Mouse (Mus musculus): ENCODE data around the gene Slco3a1. TPM values are rescaled to one million over a fixed set of nuclear protein-coding genes. Genes with fewer than 3 reads are reported as not detected.

The Slco3a1 gene
- polyA plus RNA-seq, 1 experiment: 1.2 TPM

DNA sequence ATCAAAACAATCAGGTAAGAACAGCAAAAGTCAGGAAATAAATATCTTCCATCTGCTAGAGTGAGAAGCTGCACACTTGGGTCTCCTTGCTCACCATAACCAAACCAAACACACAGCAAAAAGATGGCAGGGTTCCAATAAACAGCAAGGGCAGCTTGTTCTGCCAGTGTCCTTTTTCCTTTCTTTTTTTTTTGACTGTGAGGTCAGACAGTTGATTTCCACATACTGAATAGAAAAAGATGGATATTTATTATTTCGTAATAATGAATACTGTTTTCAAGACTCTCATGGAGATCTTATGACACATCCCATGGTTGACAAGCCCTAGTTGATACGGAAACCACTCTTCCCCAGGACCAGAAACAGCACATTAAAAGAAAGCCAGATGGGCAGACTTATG is 274.2 kb downstream of the Slco3a1 start:
- Histone ChIP-seq H3K27me3 (ENCODE audit: control insufficient read depth, insufficient read depth, low read length, poor library complexity, severe bottlenecking) (no peaks in the 10 kb centered on the region), H3K36me3 (ENCODE audit: control insufficient read depth, insufficient read depth, low read length, poor library complexity, severe bottlenecking) (no peaks in the 10 kb centered on the region), H3K9ac (ENCODE audit: low read depth, poor library complexity, severe bottlenecking) (no peak overlapping the region), H3K4me1 (ENCODE audit: control insufficient read depth, insufficient read depth, low read length) (no peaks in the 10 kb centered on the region), H3K27ac (ENCODE audit: insufficient read depth, low read length) (no peak overlapping the region), H3K9me3 (replicated peaks; ENCODE audit: control insufficient read depth, insufficient read depth, low read length, poor library complexity, severe bottlenecking) (no peaks in the 10 kb centered on the region; the same call in 1 of the 2 replicates), H3K4me3 (ENCODE audit: low read depth, low read length) (no peak overlapping the region)
- TF ChIP-seq EP300 (IDR thresholded peaks at IDR 0.05; ENCODE audit: insufficient read depth, low read depth, low read length) (no peak), CTCF (IDR thresholded peaks at IDR 0.05; ENCODE audit: low read depth, low read length) (no peak), POLR2A (IDR thresholded peaks at IDR 0.05; ENCODE audit: insufficient read depth, low read length) (no peak)

GRCm38 (mm10) chr7:74279356-74279755 is 275.2 kb downstream of the Slco3a1 start:
- H3K27ac ChIP-seq (ENCODE audit: insufficient read depth, low read length): no peak overlapping the region
- H3K36me3 ChIP-seq (ENCODE audit: control insufficient read depth, insufficient read depth, low read length, poor library complexity, severe bottlenecking): no peaks in the 10 kb centered on the region
- H3K9me3 ChIP-seq (replicated peaks; ENCODE audit: control insufficient read depth, insufficient read depth, low read length, poor library complexity, severe bottlenecking): no peaks in the 10 kb centered on the region; the same call in 1 of the 2 replicates
- H3K9ac ChIP-seq (ENCODE audit: low read depth, poor library complexity, severe bottlenecking): no peak overlapping the region
- no peak overlapping the region for H3K4me3 ChIP-seq (ENCODE audit: low read depth, low read length)
- no peak for TF ChIP-seq EP300 (IDR thresholded peaks at IDR 0.05; ENCODE audit: insufficient read depth, low read depth, low read length)
- TF ChIP-seq CTCF (IDR thresholded peaks at IDR 0.05; ENCODE audit: low read depth, low read length): no peak
- TF ChIP-seq POLR2A (IDR thresholded peaks at IDR 0.05; ENCODE audit: insufficient read depth, low read length): no peak
- H3K27me3 ChIP-seq (ENCODE audit: control insufficient read depth, insufficient read depth, low read length, poor library complexity, severe bottlenecking): no peaks in the 10 kb centered on the region
- no peaks in the 10 kb centered on the region for H3K4me1 ChIP-seq (ENCODE audit: control insufficient read depth, insufficient read depth, low read length)

DNA sequence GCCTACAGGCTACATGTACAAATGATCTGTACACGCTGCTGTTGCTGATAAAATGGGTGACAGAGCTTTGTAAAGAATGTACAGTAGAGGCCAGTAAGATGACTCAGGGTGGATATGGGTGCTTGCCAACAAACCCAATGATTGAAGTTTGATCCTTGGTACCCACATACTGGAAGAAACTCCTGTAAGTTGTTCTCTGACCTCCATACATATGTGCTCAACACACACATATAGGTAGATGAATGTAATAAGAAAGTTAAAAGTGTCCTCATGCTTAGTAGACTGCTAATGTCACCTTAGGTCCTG is 284.5 kb downstream of the Slco3a1 start:
- Histone ChIP-seq H3K9me3 (replicated peaks; ENCODE audit: control insufficient read depth, insufficient read depth, low read length, poor library complexity, severe bottlenecking) (no peaks in the 10 kb centered on the region; the same call in 1 of the 2 replicates), H3K9ac (ENCODE audit: low read depth, poor library complexity, severe bottlenecking) (no peak overlapping the region), H3K4me3 (ENCODE audit: low read depth, low read length) (no peak overlapping the region), H3K4me1 (ENCODE audit: control insufficient read depth, insufficient read depth, low read length) (no peaks in the 10 kb centered on the region), H3K27me3 (ENCODE audit: control insufficient read depth, insufficient read depth, low read length, poor library complexity, severe bottlenecking) (no peaks in the 10 kb centered on the region), H3K27ac (ENCODE audit: insufficient read depth, low read length) (no peak overlapping the region), H3K36me3 (ENCODE audit: control insufficient read depth, insufficient read depth, low read length, poor library complexity, severe bottlenecking) (no peaks in the 10 kb centered on the region)
- no peak for TF ChIP-seq CTCF (IDR thresholded peaks at IDR 0.05; ENCODE audit: low read depth, low read length)
- no peak for TF ChIP-seq EP300 (IDR thresholded peaks at IDR 0.05; ENCODE audit: insufficient read depth, low read depth, low read length)
- no peak for TF ChIP-seq POLR2A (IDR thresholded peaks at IDR 0.05; ENCODE audit: insufficient read depth, low read length)

DNA sequence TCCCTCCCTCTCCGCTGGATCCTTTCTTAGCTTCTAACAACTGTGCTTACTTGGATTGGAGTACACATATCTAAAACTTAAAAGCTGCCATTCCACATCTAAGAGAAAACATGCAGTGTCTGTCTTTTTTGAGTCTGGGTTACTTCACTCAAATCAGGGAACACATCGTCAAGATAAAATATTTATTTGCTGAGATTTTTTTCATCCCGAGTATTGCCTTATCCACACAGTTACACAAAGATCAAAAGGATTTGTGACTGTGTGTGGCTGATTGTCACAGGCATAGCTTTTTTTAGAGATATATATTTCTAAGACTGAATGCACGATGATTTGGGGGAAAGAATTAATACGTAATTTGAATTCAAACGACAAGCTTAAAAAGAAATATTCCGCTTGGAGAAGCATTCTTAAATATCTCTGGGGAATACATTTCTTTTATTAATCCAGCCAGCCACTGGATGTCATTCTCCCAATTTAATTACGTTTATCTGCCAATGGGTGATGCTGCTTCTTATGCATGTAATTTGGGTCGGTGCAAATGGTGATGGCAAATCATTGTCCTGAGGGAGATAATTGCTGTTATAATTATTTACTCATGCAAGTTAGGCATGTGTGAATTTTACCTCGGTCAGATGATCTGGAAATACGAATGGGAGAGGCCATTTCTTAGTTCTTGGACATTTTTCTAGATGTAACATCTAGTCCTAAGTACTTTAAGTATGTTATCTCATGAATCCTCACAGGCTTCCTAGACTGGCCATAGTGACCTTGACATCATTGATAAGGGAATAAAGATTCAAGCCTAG is 285.1 kb downstream of the Slco3a1 start:
- H3K9me3 ChIP-seq (replicated peaks; ENCODE audit: control insufficient read depth, insufficient read depth, low read length, poor library complexity, severe bottlenecking): no peaks in the 10 kb centered on the region; the same call in 1 of the 2 replicates
- no peak overlapping the region for H3K4me3 ChIP-seq (ENCODE audit: low read depth, low read length)
- no peaks in the 10 kb centered on the region for H3K4me1 ChIP-seq (ENCODE audit: control insufficient read depth, insufficient read depth, low read length)
- TF ChIP-seq EP300 (IDR thresholded peaks at IDR 0.05; ENCODE audit: insufficient read depth, low read depth, low read length): no peak
- TF ChIP-seq CTCF (IDR thresholded peaks at IDR 0.05; ENCODE audit: low read depth, low read length): no peak
- TF ChIP-seq POLR2A (IDR thresholded peaks at IDR 0.05; ENCODE audit: insufficient read depth, low read length): no peak
- H3K9ac ChIP-seq (ENCODE audit: low read depth, poor library complexity, severe bottlenecking): no peak overlapping the region
- no peaks in the 10 kb centered on the region for H3K27me3 ChIP-seq (ENCODE audit: control insufficient read depth, insufficient read depth, low read length, poor library complexity, severe bottlenecking)
- no peaks in the 10 kb centered on the region for H3K36me3 ChIP-seq (ENCODE audit: control insufficient read depth, insufficient read depth, low read length, poor library complexity, severe bottlenecking)
- no peak overlapping the region for H3K27ac ChIP-seq (ENCODE audit: insufficient read depth, low read length)

- Histone ChIP-seq H3K9ac (ENCODE audit: low read depth, poor library complexity, severe bottlenecking) (no peak overlapping the region), H3K9me3 (replicated peaks; ENCODE audit: control insufficient read depth, insufficient read depth, low read length, poor library complexity, severe bottlenecking) (no peaks in the 10 kb centered on the region; the same call in 1 of the 2 replicates), H3K27me3 (ENCODE audit: control insufficient read depth, insufficient read depth, low read length, poor library complexity, severe bottlenecking) (no peaks in the 10 kb centered on the region), H3K4me1 (ENCODE audit: control insufficient read depth, insufficient read depth, low read length) (no peaks in the 10 kb centered on the region), H3K36me3 (ENCODE audit: control insufficient read depth, insufficient read depth, low read length, poor library complexity, severe bottlenecking) (no peaks in the 10 kb centered on the region), H3K4me3 (ENCODE audit: low read depth, low read length) (no peak overlapping the region), H3K27ac (ENCODE audit: insufficient read depth, low read length) (no peak overlapping the region)
- TF ChIP-seq CTCF (IDR thresholded peaks at IDR 0.05; ENCODE audit: low read depth, low read length) (no peak), EP300 (IDR thresholded peaks at IDR 0.05; ENCODE audit: insufficient read depth, low read depth, low read length) (no peak), POLR2A (IDR thresholded peaks at IDR 0.05; ENCODE audit: insufficient read depth, low read length) (no peak)
Measured at GRCm38 (mm10) chr7:74266511-74267168, 287.9 kb downstream of the Slco3a1 start.

- Histone ChIP-seq H3K9me3 (replicated peaks; ENCODE audit: control insufficient read depth, insufficient read depth, low read length, poor library complexity, severe bottlenecking) (no peaks in the 10 kb centered on the region), H3K27me3 (ENCODE audit: control insufficient read depth, insufficient read depth, low read length, poor library complexity, severe bottlenecking) (no peaks in the 10 kb centered on the region), H3K9ac (ENCODE audit: low read depth, poor library complexity, severe bottlenecking) (no peak overlapping the region), H3K4me3 (ENCODE audit: low read depth, low read length) (no peak overlapping the region), H3K36me3 (ENCODE audit: control insufficient read depth, insufficient read depth, low read length, poor library complexity, severe bottlenecking) (no peaks in the 10 kb centered on the region), H3K4me1 (ENCODE audit: control insufficient read depth, insufficient read depth, low read length) (no peaks in the 10 kb centered on the region), H3K27ac (ENCODE audit: insufficient read depth, low read length) (no peak overlapping the region)
- TF ChIP-seq EP300 (IDR thresholded peaks at IDR 0.05; ENCODE audit: insufficient read depth, low read depth, low read length) (no peak), CTCF (IDR thresholded peaks at IDR 0.05; ENCODE audit: low read depth, low read length) (no peak), POLR2A (IDR thresholded peaks at IDR 0.05; ENCODE audit: insufficient read depth, low read length) (no peak)
Measured at GRCm38 (mm10) chr7:74256291-74256690, 298.3 kb downstream of the Slco3a1 start.

Measured in ES-Bruce4 (cell line).